Mouse (Mus musculus) MEL (cell line): Measurements from ENCODE around the gene Uspl1.

Experiments used
- CHD2 ChIP-seq: IDR thresholded peaks from 2 replicates; pipeline ENCODE4 v1.6.1; 2011; ENCODE audit warnings: low read length, improper control_type of control experiment
- CTCF ChIP-seq, 3 experiments: IDR thresholded peaks in 2 of 3; conservative IDR thresholded peaks in 1 of 3; 2 replicates each; pipeline ENCODE4 v1.5.1; 2011 to 2012; ENCODE audit warnings: low read length in 3 of 3, low read depth in 2 of 3, mild to moderate bottlenecking in 2 of 3, improper control_type of control experiment in 1 of 3, inconsistent platforms in 1 of 3, mixed read lengths in 1 of 3, moderate library complexity in 1 of 3; ENCODE audit not compliant: control insufficient read depth in 1 of 3, insufficient read depth in 1 of 3, poor library complexity in 1 of 3, severe bottlenecking in 1 of 3
- ETS1 ChIP-seq: IDR thresholded peaks from 2 replicates; pipeline ENCODE4 v1.6.1; 2012; ENCODE audit warnings: low read depth, mild to moderate bottlenecking, inconsistent platforms, low read length, improper control_type of control experiment, moderate library complexity
- KAT2A ChIP-seq: conservative IDR thresholded peaks from 2 replicates; pipeline ENCODE4 v1.6.1; 2012; ENCODE audit warnings: low read depth, low read length, improper control_type of control experiment, inconsistent platforms
- MAFK ChIP-seq: IDR thresholded peaks from 2 replicates; pipeline ENCODE4 v1.6.1; 2011; ENCODE audit warnings: low read depth, mild to moderate bottlenecking, low read length, improper control_type of control experiment, borderline replicate concordance
- MXI1 ChIP-seq: IDR thresholded peaks from 2 replicates; pipeline ENCODE4 v1.6.1; 2011; ENCODE audit warnings: mild to moderate bottlenecking, low read depth, low read length, improper control_type of control experiment
- POLR2A ChIP-seq, 2 experiments: IDR thresholded peaks; 2 replicates each; pipeline ENCODE4 v1.6.1; 2011 to 2012; ENCODE audit warnings: low read length in 2 of 2, mild to moderate bottlenecking in 2 of 2, control low read depth in 1 of 2, improper control_type of control experiment in 1 of 2, low read depth in 1 of 2, moderate library complexity in 1 of 2; ENCODE audit not compliant: control insufficient read depth in 1 of 2, insufficient read depth in 1 of 2, poor library complexity in 1 of 2
- SIN3A ChIP-seq: IDR thresholded peaks from 2 replicates; pipeline ENCODE4 v1.6.1; 2012; ENCODE audit warnings: low read length, improper control_type of control experiment, inconsistent platforms
- TCF12 ChIP-seq: IDR thresholded peaks from 2 replicates; pipeline ENCODE4 v1.6.1; 2014; ENCODE audit warnings: low read depth, mild to moderate bottlenecking, inconsistent platforms, low read length, improper control_type of control experiment, moderate library complexity
- USF1 ChIP-seq: IDR thresholded peaks from 2 replicates; pipeline ENCODE4 v1.6.1; 2014; ENCODE audit warnings: low read depth, mild to moderate bottlenecking, inconsistent platforms, low read length, improper control_type of control experiment, moderate library complexity

DNA sequence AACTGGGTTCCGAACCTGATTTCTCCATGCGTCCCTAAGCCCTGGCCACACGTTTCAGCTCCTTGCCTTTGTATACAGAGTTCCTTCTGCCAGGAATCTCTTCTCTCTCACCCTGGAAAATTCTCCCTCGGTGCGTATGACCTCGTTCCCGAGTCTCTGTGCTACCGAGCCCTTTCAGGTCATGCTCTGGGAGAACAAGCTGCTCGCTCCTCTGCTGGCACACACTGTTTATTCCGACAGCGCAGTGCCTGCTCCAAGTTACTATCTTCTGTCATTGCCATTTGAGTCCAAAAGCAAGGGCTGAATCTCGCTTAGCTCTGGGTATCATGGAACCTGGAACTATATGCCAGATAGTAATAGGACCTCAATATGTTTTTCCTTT lies 31.4 kb upstream of the Uspl1 start:
- TF ChIP-seq POLR2A (IDR thresholded peaks at IDR 0.05; ENCODE audit: control insufficient read depth in 1 of 2, insufficient read depth in 1 of 2, low read depth in 1 of 2, low read length in 2 of 2, poor library complexity in 1 of 2) (no peak), CTCF (IDR thresholded peaks at IDR 0.05 in 2 of 3, conservative IDR thresholded peaks at IDR 0.05 in 1 of 3; ENCODE audit: control insufficient read depth in 1 of 3, insufficient read depth in 1 of 3, low read depth in 2 of 3, low read length in 3 of 3, poor library complexity in 1 of 3, severe bottlenecking in 1 of 3) (no peak), CHD2 (no peak), SIN3A (no peak), TCF12 (no peak), KAT2A (no peak), MXI1 (no peak), ETS1 (no peak), USF1 (no peak), MAFK (no peak)
